Mouse (Mus musculus) kidney, embryonic 16.5 days (tissue): ENCODE measurements at regions not wholly inside any gene's neighbourhood (a gene's known extent, or its start where the extent isn't known, plus 50 kb on each side); places are given as distances from the start of the nearest gene placed in this dataset.

Source experiments
- ATAC-seq: fragments of 200-750 bp; cut with Nextera tagmentation; 2 replicates; pipeline ENCODE4 v1.8.0; 2017; ENCODE audit warnings: moderate TSS enrichment; ENCODE audit not compliant: low FRiP score, low TSS enrichment
- H3K27ac ChIP-seq: fragments of 300-500 bp; sonication (generic); 2 replicates; pipeline ENCODE4 v1.5.1; 2014; ENCODE audit warnings: low read length
- H3K27me3 ChIP-seq: fragments of 300-500 bp; sonication (generic); 2 replicates; pipeline ENCODE4 v1.6.1; 2014; ENCODE audit warnings: low read length, control low read depth, mixed read lengths; ENCODE audit not compliant: insufficient read depth
- H3K36me3 ChIP-seq: fragments of 300-500 bp; sonication (generic); 2 replicates; pipeline ENCODE4 v1.6.1; 2014; ENCODE audit warnings: low read length, control low read depth, mixed read lengths; ENCODE audit not compliant: insufficient read depth
- H3K4me1 ChIP-seq: fragments of 300-500 bp; sonication (generic); 2 replicates; pipeline ENCODE4 v1.6.1; 2014; ENCODE audit warnings: low read length, control low read depth, mixed read lengths; ENCODE audit not compliant: insufficient read depth
- H3K4me2 ChIP-seq: fragments of 300-500 bp; sonication (generic); replicated peaks from 2 replicates; pipeline ENCODE4 v1.6.1; 2014; ENCODE audit warnings: low read depth, low read length
- H3K4me3 ChIP-seq: fragments of 300-500 bp; sonication (generic); 2 replicates; pipeline ENCODE4 v1.5.1; 2014; ENCODE audit warnings: mild to moderate bottlenecking, low read length
- H3K9ac ChIP-seq: fragments of 300-500 bp; sonication (generic); replicated peaks from 2 replicates; pipeline ENCODE4 v1.6.1; 2014; ENCODE audit warnings: low read length
- H3K9me3 ChIP-seq: fragments of 300-500 bp; sonication (generic); 2 replicates; pipeline ENCODE4 v1.6.1; 2016; ENCODE audit warnings: low read length, control low read depth
- WGBS: fragments of 180-500 bp; shearing (Covaris S2); extraction: QIAGEN DNeasy Blood & Tissue Kit; methylation state at CpG from one replicate; pipeline ENCODE4 v1.1.7; 2014; 5-methylcytosine and 5-hydroxymethylcytosine counted together

GRCm38 (mm10) chr6:118250006-118250405, 52.5 kb upstream of the Ret start:
- Histone ChIP-seq H3K9ac (no peak overlapping the region), H3K27ac (no peak overlapping the region), H3K4me3 (no peak overlapping the region), H3K4me1 (no peaks in the 10 kb centered on the region), H3K4me2 (no peak overlapping the region), H3K36me3 (no peaks in the 10 kb centered on the region), H3K27me3 (no peaks in the 10 kb centered on the region), H3K9me3 (no peaks in the 10 kb centered on the region)
- WGBS = 67% methylated on average over 6 of the region's 6 CpGs
- ATAC-seq = no peak
